In genomic region chr5:39639438-39640177, GRCm38 (mm10) we compare ENCODE assay signal across 8 mouse cellular contexts.
DNase-seq lines count a peak whose midpoint lies in the region; ATAC-seq and TF ChIP-seq lines count a peak whose summit lies in the region.

No protein-coding gene starts in this region.

- H3K4me3 ChIP-seq in liver, embryonic 12.5 days = no peak overlapping the region
- no peak overlapping the region for H3K4me3 ChIP-seq in embryonic facial prominence, embryonic 11.5 days (ENCODE audit: low read depth, low read length)
- H3K4me3 ChIP-seq in limb, embryonic 14.5 days (replicated peaks; ENCODE audit: low read length) = no peak overlapping the region

- H3K9me3 ChIP-seq in liver, embryonic 12.5 days (replicated peaks) = no peaks in the 10 kb centered on the region
- H3K9me3 ChIP-seq in embryonic facial prominence, embryonic 11.5 days (replicated peaks; ENCODE audit: control insufficient read depth, low read length) = no peaks in the 10 kb centered on the region
- H3K9me3 ChIP-seq in limb, embryonic 14.5 days (ENCODE audit: control insufficient read depth, low read length) = no peaks in the 10 kb centered on the region

- H3K27me3 ChIP-seq in liver, embryonic 12.5 days (replicated peaks) = peaks cover 33% of the 10 kb centered on the region
- H3K27me3 ChIP-seq in embryonic facial prominence, embryonic 11.5 days (ENCODE audit: control insufficient read depth, insufficient read depth, low read length) = peaks cover 10% of the 10 kb centered on the region
- peaks cover 10% of the 10 kb centered on the region; the same call in 1 of the 2 replicates for H3K27me3 ChIP-seq in limb, embryonic 14.5 days (ENCODE audit: control insufficient read depth, insufficient read depth, low read length)

- no peak overlapping the region for H3K27ac ChIP-seq in liver, embryonic 12.5 days
- H3K27ac ChIP-seq in embryonic facial prominence, embryonic 11.5 days (replicated peaks; ENCODE audit: low read depth, low read length) = no peak overlapping the region
- no peak overlapping the region for H3K27ac ChIP-seq in limb, embryonic 14.5 days (replicated peaks; ENCODE audit: low read depth, low read length)

- no peak overlapping the region for H3K4me2 ChIP-seq in liver, embryonic 12.5 days
- H3K4me2 ChIP-seq in embryonic facial prominence, embryonic 11.5 days (ENCODE audit: low read depth, low read length) = no peak overlapping the region
- no peak overlapping the region for H3K4me2 ChIP-seq in limb, embryonic 14.5 days (replicated peaks; ENCODE audit: low read depth, low read length, severe bottlenecking)

- 40% methylated on average over 10 of the region's 10 CpGs for WGBS in liver, embryonic 12.5 days (ENCODE audit: insufficient replicate concordance)
- 45% methylated on average over 10 of the region's 10 CpGs for WGBS in embryonic facial prominence, embryonic 11.5 days
- WGBS in limb, embryonic 14.5 days = 42% methylated on average over 10 of the region's 10 CpGs

- H3K4me1 ChIP-seq in liver, embryonic 12.5 days = no peaks in the 10 kb centered on the region
- peaks cover 3% of the 10 kb centered on the region; the same call in 1 of the 2 replicates for H3K4me1 ChIP-seq in embryonic facial prominence, embryonic 11.5 days (ENCODE audit: control insufficient read depth, insufficient read depth, low read length)
- peaks cover 4% of the 10 kb centered on the region for H3K4me1 ChIP-seq in limb, embryonic 14.5 days (ENCODE audit: control insufficient read depth, insufficient read depth, low read length)

- peak; percentile 43 for DNase-seq in liver
- DNase-seq in adrenal gland, postnatal 10 days = peak; percentile 81
- peak; percentile 72 for DNase-seq in embryonic facial prominence, embryonic 11.5 days (ENCODE audit: low spot score)
- peak; percentile 26 for DNase-seq in induced T-regulatory cell, adult 2 months (ENCODE audit: low read depth)
- DNase-seq in limb, embryonic 14.5 days (ENCODE audit: low spot score) = peak; percentile 71
- DNase-seq in ovary, postnatal 14 days (ENCODE audit: low spot score) = peak; percentile 63
- DNase-seq in Muller cell, postnatal 12 days (ENCODE audit: inconsistent ontology term) = no peak

- TF ChIP-seq POLR2A in limb, embryonic 14.5 days (IDR thresholded peaks at IDR 0.05; ENCODE audit: borderline replicate concordance, extremely low read depth, insufficient read depth, insufficient read length) = no peak

- ATAC-seq in liver, embryonic 12.5 days = no peak
- ATAC-seq in embryonic facial prominence, embryonic 11.5 days (replicated peaks; ENCODE audit: insufficient number of reproducible peaks, low FRiP score, low TSS enrichment, low read depth) = no peak
- no peak for ATAC-seq in limb, embryonic 14.5 days (ENCODE audit: low FRiP score, low read depth)

- no peak overlapping the region for H3K9ac ChIP-seq in liver, embryonic 12.5 days
- no peak overlapping the region for H3K9ac ChIP-seq in embryonic facial prominence, embryonic 11.5 days (replicated peaks; ENCODE audit: low read length)
- no peak overlapping the region for H3K9ac ChIP-seq in limb, embryonic 14.5 days (ENCODE audit: low read depth, low read length, severe bottlenecking)

- H3K36me3 ChIP-seq in liver, embryonic 12.5 days = no peaks in the 10 kb centered on the region
- H3K36me3 ChIP-seq in embryonic facial prominence, embryonic 11.5 days (replicated peaks; ENCODE audit: control insufficient read depth, insufficient read depth, low read depth, low read length) = no peaks in the 10 kb centered on the region
- H3K36me3 ChIP-seq in limb, embryonic 14.5 days (ENCODE audit: control insufficient read depth, insufficient read depth, low read length) = no peaks in the 10 kb centered on the region
